Mouse (Mus musculus): Measurements from ENCODE around the gene Supt16. TPM values are rescaled to one million over a fixed set of nuclear protein-coding genes. Genes with fewer than 3 reads are reported as not detected.

The Supt16 gene
- polyA plus RNA-seq, 1 experiment = 12.2 TPM

GRCm38 (mm10) chr14:52225972-52226371 is 28.8 kb upstream of the Supt16 start:
- Histone ChIP-seq H3K4me1 (ENCODE audit: control insufficient read depth, insufficient read depth, low read length) (no peaks in the 10 kb centered on the region), H3K4me3 (ENCODE audit: control insufficient read depth, low read depth, low read length) (no peak overlapping the region), H3K27ac (ENCODE audit: control insufficient read depth, insufficient read depth, low read depth, low read length) (no peak overlapping the region), H3K36me3 (ENCODE audit: control insufficient read depth, insufficient read depth, low read length) (peaks cover 7% of the 10 kb centered on the region), H3K27me3 (ENCODE audit: control insufficient read depth, insufficient read depth, low read length) (no peaks in the 10 kb centered on the region)
- no peak for TF ChIP-seq POLR2A (IDR thresholded peaks at IDR 0.05; ENCODE audit: control insufficient read depth, low read depth, low read length)
- no peak for TF ChIP-seq CTCF (IDR thresholded peaks at IDR 0.05; ENCODE audit: control insufficient read depth, insufficient read depth, insufficient replicate concordance, low read depth, low read length)

- H3K4me1 ChIP-seq (ENCODE audit: control insufficient read depth, insufficient read depth, low read length) = no peaks in the 10 kb centered on the region
- no peaks in the 10 kb centered on the region for H3K27me3 ChIP-seq (ENCODE audit: control insufficient read depth, insufficient read depth, low read length)
- H3K36me3 ChIP-seq (ENCODE audit: control insufficient read depth, insufficient read depth, low read length) = peaks cover 1% of the 10 kb centered on the region
- no peak overlapping the region for H3K27ac ChIP-seq (ENCODE audit: control insufficient read depth, insufficient read depth, low read depth, low read length)
- no peak for TF ChIP-seq POLR2A (IDR thresholded peaks at IDR 0.05; ENCODE audit: control insufficient read depth, low read depth, low read length)
- no peak for TF ChIP-seq CTCF (IDR thresholded peaks at IDR 0.05; ENCODE audit: control insufficient read depth, insufficient read depth, insufficient replicate concordance, low read depth, low read length)
- H3K4me3 ChIP-seq (ENCODE audit: control insufficient read depth, low read depth, low read length) = no peak overlapping the region
These were observed 20.0 kb upstream of the Supt16 start for GRCm38 (mm10) chr14:52217261-52217660.

GRCm38 (mm10) chr14:52199412-52199811 is 2.2 kb upstream of the Supt16 start:
- no peak for TF ChIP-seq CTCF (IDR thresholded peaks at IDR 0.05; ENCODE audit: control insufficient read depth, insufficient read depth, insufficient replicate concordance, low read depth, low read length)
- TF ChIP-seq POLR2A (IDR thresholded peaks at IDR 0.05; ENCODE audit: control insufficient read depth, low read depth, low read length) = no peak
- Histone ChIP-seq H3K4me3 (ENCODE audit: control insufficient read depth, low read depth, low read length) (no peak overlapping the region), H3K27me3 (ENCODE audit: control insufficient read depth, insufficient read depth, low read length) (no peaks in the 10 kb centered on the region), H3K36me3 (ENCODE audit: control insufficient read depth, insufficient read depth, low read length) (peaks cover 1% of the 10 kb centered on the region; the same call in 1 of the 2 replicates), H3K27ac (ENCODE audit: control insufficient read depth, insufficient read depth, low read depth, low read length) (no peak overlapping the region), H3K4me1 (ENCODE audit: control insufficient read depth, insufficient read depth, low read length) (peaks cover 2% of the 10 kb centered on the region)

- peaks cover 2% of the 10 kb centered on the region for H3K4me1 ChIP-seq (ENCODE audit: control insufficient read depth, insufficient read depth, low read length)
- no peak overlapping the region for H3K27ac ChIP-seq (ENCODE audit: control insufficient read depth, insufficient read depth, low read depth, low read length)
- H3K27me3 ChIP-seq (ENCODE audit: control insufficient read depth, insufficient read depth, low read length) = no peaks in the 10 kb centered on the region
- H3K36me3 ChIP-seq (ENCODE audit: control insufficient read depth, insufficient read depth, low read length) = peaks cover 1% of the 10 kb centered on the region; the same call in 1 of the 2 replicates
- TF ChIP-seq CTCF (IDR thresholded peaks at IDR 0.05; ENCODE audit: control insufficient read depth, insufficient read depth, insufficient replicate concordance, low read depth, low read length) (no peak), POLR2A (IDR thresholded peaks at IDR 0.05; ENCODE audit: control insufficient read depth, low read depth, low read length) (no peak)
- no peak overlapping the region for H3K4me3 ChIP-seq (ENCODE audit: control insufficient read depth, low read depth, low read length)
These were observed 925 bp upstream of the Supt16 start for GRCm38 (mm10) chr14:52198141-52198540.

- Histone ChIP-seq H3K36me3 (ENCODE audit: control insufficient read depth, insufficient read depth, low read length) (no peaks in the 10 kb centered on the region), H3K4me3 (ENCODE audit: control insufficient read depth, low read depth, low read length) (peak overlapping the region; percentile 95), H3K4me1 (ENCODE audit: control insufficient read depth, insufficient read depth, low read length) (peaks cover 2% of the 10 kb centered on the region), H3K27me3 (ENCODE audit: control insufficient read depth, insufficient read depth, low read length) (no peaks in the 10 kb centered on the region), H3K27ac (ENCODE audit: control insufficient read depth, insufficient read depth, low read depth, low read length) (peak overlapping the region; percentile 95)
- no peak; the same call in 1 of the 2 replicates for TF ChIP-seq POLR2A (IDR thresholded peaks at IDR 0.05; ENCODE audit: control insufficient read depth, low read depth, low read length)
- no peak for TF ChIP-seq CTCF (IDR thresholded peaks at IDR 0.05; ENCODE audit: control insufficient read depth, insufficient read depth, insufficient replicate concordance, low read depth, low read length)
These were observed 723 bp downstream of the Supt16 start for GRCm38 (mm10) chr14:52196230-52197155.

GRCm38 (mm10) chr14:52195691-52196090 is 1.5 kb downstream of the Supt16 start:
- Histone ChIP-seq H3K36me3 (ENCODE audit: control insufficient read depth, insufficient read depth, low read length) (no peaks in the 10 kb centered on the region), H3K27ac (ENCODE audit: control insufficient read depth, insufficient read depth, low read depth, low read length) (no peak overlapping the region), H3K4me3 (ENCODE audit: control insufficient read depth, low read depth, low read length) (no peak overlapping the region)

GRCm38 (mm10) chr14:52190740-52191359 is 6.4 kb downstream of the Supt16 start:
- no peak overlapping the region for H3K27ac ChIP-seq (ENCODE audit: control insufficient read depth, insufficient read depth, low read depth, low read length)
- no peaks in the 10 kb centered on the region for H3K4me1 ChIP-seq (ENCODE audit: control insufficient read depth, insufficient read depth, low read length)
- no peaks in the 10 kb centered on the region for H3K36me3 ChIP-seq (ENCODE audit: control insufficient read depth, insufficient read depth, low read length)
- no peak overlapping the region for H3K4me3 ChIP-seq (ENCODE audit: control insufficient read depth, low read depth, low read length)
- TF ChIP-seq CTCF (IDR thresholded peaks at IDR 0.05; ENCODE audit: control insufficient read depth, insufficient read depth, insufficient replicate concordance, low read depth, low read length) = peak; percentile 59; the same call in 1 of the 2 replicates
- TF ChIP-seq POLR2A (IDR thresholded peaks at IDR 0.05; ENCODE audit: control insufficient read depth, low read depth, low read length) = no peak
- no peaks in the 10 kb centered on the region for H3K27me3 ChIP-seq (ENCODE audit: control insufficient read depth, insufficient read depth, low read length)

More at GRCm38 (mm10) chr14:52195691-52196090, 1.5 kb downstream of the Supt16 start:
- H3K27me3 ChIP-seq (ENCODE audit: control insufficient read depth, insufficient read depth, low read length) = no peaks in the 10 kb centered on the region
- TF ChIP-seq CTCF (IDR thresholded peaks at IDR 0.05; ENCODE audit: control insufficient read depth, insufficient read depth, insufficient replicate concordance, low read depth, low read length) = no peak
- TF ChIP-seq POLR2A (IDR thresholded peaks at IDR 0.05; ENCODE audit: control insufficient read depth, low read depth, low read length) = no peak
- peaks cover 2% of the 10 kb centered on the region for H3K4me1 ChIP-seq (ENCODE audit: control insufficient read depth, insufficient read depth, low read length)
